Mouse (Mus musculus) sigmoid colon, adult 10 weeks (tissue): ENCODE measurements around the gene Gm28051. TPM values are rescaled to one million over a fixed set of nuclear protein-coding genes. Genes with fewer than 3 reads are reported as not detected.

Experiments used
- polyA plus RNA-seq: library from polyadenylated mRNA; stranded (reverse); fragments of 350-450 nt; fragmentation: Illumina TruSeq; extraction: RNeasy Lipid Tissue Mini Kit (QIAGEN cat#74804); gene quantifications from one replicate; pipeline ENCODE4 v1.2.3, GENCODE M21; 2014; ENCODE audit warnings: low read depth, low replicate concordance

Gene Gm28051
- polyA plus RNA-seq = not detected

DNA sequence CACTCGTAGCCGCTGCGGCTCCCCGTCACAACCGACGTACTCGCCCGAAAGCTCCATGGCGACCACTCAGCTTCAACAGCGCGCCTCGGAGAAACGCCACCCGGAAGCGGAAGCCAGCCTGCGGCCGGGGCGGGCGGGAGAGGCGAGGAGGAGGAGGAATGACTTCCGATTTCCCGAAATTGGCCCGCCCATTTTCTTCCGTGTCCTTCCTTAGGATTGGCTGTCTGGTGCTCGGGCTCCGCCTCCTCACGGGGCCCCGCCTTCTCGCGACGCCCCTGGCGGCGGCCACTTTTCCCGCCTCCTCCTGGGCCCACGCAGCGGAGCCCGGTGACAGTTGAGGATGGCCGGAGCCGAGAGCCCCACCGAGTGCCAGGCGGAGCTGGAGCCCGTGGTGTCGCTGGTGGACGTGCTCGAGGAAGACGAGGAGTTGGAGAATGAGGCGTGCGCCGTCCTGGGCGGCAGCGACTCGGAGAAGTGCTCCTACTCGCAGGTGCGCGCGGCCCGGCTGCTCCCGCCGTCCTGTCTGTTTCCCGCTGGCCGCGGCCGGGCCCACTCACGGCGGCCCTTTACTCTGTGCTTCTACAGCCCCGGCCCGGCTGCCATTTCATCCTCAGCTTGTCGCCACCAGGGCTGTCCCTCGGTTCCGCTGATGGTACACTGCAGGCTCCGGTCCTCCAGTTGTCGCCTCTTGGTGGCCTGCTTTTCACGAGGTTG lies at the start of gene Gm28051, which contains the start of the genes Gon7 and Ubr7:
Gene Gm28051 (minus strand): TSS at position 77 of the 714 bp plus-strand sequence.
Gene Gon7 (minus strand): TSS at position 115 of the 714 bp plus-strand sequence.
Gene Ubr7 (plus strand): TSS at position 279 of the 714 bp plus-strand sequence.

GRCm38 (mm10) chr12:102758403-102758756 lies 815 bp upstream of the Gm28051 start, which contains the start of gene Gm20604:
Gene Gm20604, minus strand, starts transcription at chr12:102758672.

DNA sequence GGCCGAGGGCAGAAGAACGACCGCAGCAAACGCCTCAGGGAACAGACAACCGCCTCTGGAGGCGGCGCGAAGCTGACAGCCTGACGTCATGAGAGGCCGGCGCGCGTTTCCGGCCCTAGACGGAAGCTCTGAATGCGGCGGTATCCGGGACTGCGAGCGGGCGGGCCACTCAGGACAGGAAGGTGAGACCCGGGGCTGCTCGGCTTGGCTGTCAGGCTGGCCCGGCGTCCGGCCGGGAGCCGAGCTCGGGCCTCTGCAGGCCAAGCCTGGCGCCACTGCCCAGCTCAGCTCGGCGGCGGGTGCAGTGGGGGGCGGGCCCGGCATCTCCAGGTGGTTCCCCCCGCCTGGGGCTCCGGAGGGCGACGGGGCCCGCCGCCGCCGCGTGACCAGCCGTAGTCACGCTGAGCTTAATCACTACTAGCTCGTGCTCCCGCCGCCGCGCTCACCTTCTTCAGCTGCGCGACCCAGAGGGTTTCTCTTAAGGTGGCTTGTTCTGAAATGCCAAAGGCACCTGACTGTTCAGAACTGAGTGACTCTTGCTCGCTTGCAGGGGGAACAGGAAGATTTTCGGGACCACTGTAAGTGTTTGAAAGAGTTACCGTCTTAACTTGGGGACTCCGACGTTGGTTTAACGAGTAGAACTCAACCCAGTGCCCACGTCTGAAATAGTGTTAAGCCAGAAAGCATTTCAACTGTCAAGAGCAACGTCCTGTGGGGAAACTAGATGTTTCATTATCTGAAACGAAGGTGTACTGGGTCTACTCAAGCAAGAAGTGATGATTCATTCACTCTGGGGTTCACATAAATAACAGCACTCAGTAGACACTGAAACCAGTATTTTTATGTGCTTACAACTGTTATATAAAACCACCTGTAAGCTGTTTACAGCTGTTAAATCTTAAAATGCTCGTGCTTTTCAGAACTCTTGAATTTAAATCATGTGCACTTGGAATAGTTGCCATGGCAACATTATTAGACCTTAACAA lies 13.7 kb downstream of the Gm28051 start, which contains the start of the genes Moap1 and Tmem251:
Gene Moap1 (minus strand): TSS at position 73 of the 986 bp plus-strand sequence.
Gene Tmem251 (plus strand): TSS at position 174 of the 986 bp plus-strand sequence.

DNA sequence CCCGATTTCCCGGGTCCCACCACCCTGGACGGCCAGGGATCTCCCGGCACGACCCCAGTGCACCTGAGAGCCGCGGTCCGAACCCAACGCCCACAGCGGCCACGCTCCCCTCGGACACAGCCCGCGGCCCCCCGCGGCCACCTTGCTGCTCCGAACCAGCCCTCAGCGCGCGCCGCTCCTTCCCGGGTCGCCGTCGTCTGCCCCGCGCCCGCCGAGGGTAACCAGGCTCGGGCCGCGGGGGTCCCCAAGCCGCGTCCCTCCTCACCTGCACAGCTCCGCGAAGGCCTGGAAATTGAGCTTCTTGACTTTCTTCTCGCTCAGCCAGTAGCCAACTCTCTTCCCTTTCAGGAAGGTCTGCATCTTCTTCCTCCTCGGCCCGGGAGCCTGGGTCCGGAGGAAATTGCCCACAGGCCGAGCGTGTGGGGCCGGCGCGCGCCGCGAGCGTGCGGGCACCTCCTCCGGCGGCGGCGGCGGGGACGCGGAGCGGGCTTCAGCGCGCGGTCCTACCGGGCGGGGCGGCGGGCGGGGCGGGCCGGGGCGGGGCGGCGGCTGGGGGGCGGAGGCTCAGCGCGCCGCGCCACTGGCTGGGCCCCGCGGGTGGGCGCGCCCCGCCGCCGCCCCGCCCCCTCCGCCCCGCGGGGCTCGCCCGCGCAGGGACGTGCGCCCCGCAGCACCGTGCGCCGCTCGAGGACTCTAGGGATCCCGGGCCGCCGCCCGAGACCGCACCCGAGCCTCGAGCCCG lies 52.9 kb downstream of the Gm28051 start, which contains the start of gene Itpk1:
Gene Itpk1 (minus strand): TSS at position 474 of the 742 bp plus-strand sequence.

Other genes starting within 250 kb of the Gm28051 start
- gene Chga, start 202.8 kb downstream of the Gm28051 start, polyA plus RNA-seq = 5.6 TPM
- 2.8 TPM for gene Itpk1, start 52.8 kb downstream of the Gm28051 start, polyA plus RNA-seq
- 2.5 TPM for gene Moap1, start 14.1 kb downstream of the Gm28051 start, polyA plus RNA-seq
- 13.3 TPM for gene Tmem251, start 14.0 kb downstream of the Gm28051 start, polyA plus RNA-seq
- gene Gon7, start within 50 bp of the Gm28051 start, polyA plus RNA-seq = 15.3 TPM
- gene Ubr7, start 202 bp upstream of the Gm28051 start, polyA plus RNA-seq = 22.5 TPM
- 17.4 TPM for gene Gm20604, start 907 bp upstream of the Gm28051 start, polyA plus RNA-seq
- gene Btbd7, start 120.7 kb upstream of the Gm28051 start, polyA plus RNA-seq = 65.2 TPM
- not detected for gene Cox8c, start 141.6 kb upstream of the Gm28051 start, polyA plus RNA-seq
- gene Unc79, start 191.1 kb upstream of the Gm28051 start, polyA plus RNA-seq = 0.47 TPM